Mouse (Mus musculus) lung, postnatal 0 days (tissue): ENCODE data around the gene Scnn1g.

Experiments
- CTCF ChIP-seq: IDR thresholded peaks from 2 replicates; pipeline ENCODE4 v1.5.1; 2016; ENCODE audit warnings: antibody characterized with exemption, mild to moderate bottlenecking
- EP300 ChIP-seq: IDR thresholded peaks from 2 replicates; pipeline ENCODE4 v1.6.1; 2016; ENCODE audit warnings: antibody characterized with exemption, mild to moderate bottlenecking, control low read depth

- no peak for TF ChIP-seq CTCF
- peak; percentile 99 for TF ChIP-seq EP300
Measured at GRCm38 (mm10) chr7:121767900-121768299, 33.6 kb downstream of the Scnn1g start.
